Comparison of ENCODE assay signal across 8 mouse cellular contexts in genomic region chr1:191313158-191313557, GRCm38 (mm10). TPM values are rescaled to one million over a fixed set of nuclear protein-coding genes. Genes with fewer than 3 reads are reported as not detected.
DNase-seq lines count a peak whose midpoint lies in the region; ATAC-seq and TF ChIP-seq lines count a peak whose summit lies in the region.

No protein-coding gene starts in this region.

- H3K4me2 ChIP-seq in embryonic facial prominence, embryonic 15.5 days (replicated peaks), result peak overlapping the region; percentile 62
- H3K4me2 ChIP-seq in neural tube, embryonic 12.5 days (replicated peaks), result peak overlapping the region; percentile 59

- TF ChIP-seq CTCF in liver, adult 2 months (IDR thresholded peaks at IDR 0.05; ENCODE audit: low read depth, low read length), result no peak

- WGBS in liver, adult 2 months, result 49% methylated on average over 6 of the region's 6 CpGs
- WGBS in embryonic facial prominence, embryonic 15.5 days, result 59% methylated on average over 6 of the region's 6 CpGs
- 76% methylated on average over 6 of the region's 6 CpGs for WGBS in limb, embryonic 10.5 days
- 82% methylated on average over 6 of the region's 6 CpGs for WGBS in neural tube, embryonic 12.5 days

- no peak for ATAC-seq in embryonic facial prominence, embryonic 15.5 days (ENCODE audit: insufficient number of reproducible peaks, low FRiP score, low TSS enrichment, low read depth)
- ATAC-seq in neural tube, embryonic 12.5 days (ENCODE audit: low FRiP score, low read depth), result no peak

- no peak overlapping the region for H3K4me3 ChIP-seq in liver, adult 2 months (ENCODE audit: insufficient read depth, low read depth, low read length)
- peak overlapping the region; percentile 65 for H3K4me3 ChIP-seq in embryonic facial prominence, embryonic 15.5 days (replicated peaks)
- H3K4me3 ChIP-seq in limb, embryonic 10.5 days, result peak overlapping the region; percentile 62
- H3K4me3 ChIP-seq in neural tube, embryonic 12.5 days, result no peak overlapping the region

- no peaks in the 10 kb centered on the region for H3K79me2 ChIP-seq in liver, adult 2 months (ENCODE audit: control insufficient read depth, insufficient read depth, low read length)

- DNase-seq in liver, adult 2 months (ENCODE audit: extremely low read depth, low read depth, low spot score), result no peak
- DNase-seq in liver, result no peak
- DNase-seq in limb, embryonic 10.5 days (ENCODE audit: low spot score), result no peak
- no peak for DNase-seq in layer of hippocampus, adult 9-10 months (ENCODE audit: low spot score)
- no peak for DNase-seq in yolk sac, embryonic 10.5 days (ENCODE audit: low spot score)
- no peak for DNase-seq in right cerebral cortex, postnatal 36 days (ENCODE audit: low spot score in 2 of 2)

- no peak overlapping the region; the same call in 1 of the 2 replicates for H3K9ac ChIP-seq in liver, adult 2 months (ENCODE audit: low read depth, low read length)
- H3K9ac ChIP-seq in embryonic facial prominence, embryonic 15.5 days, result no peak overlapping the region
- H3K9ac ChIP-seq in neural tube, embryonic 12.5 days, result no peak overlapping the region

- TF ChIP-seq POLR2A in liver, adult 2 months (IDR thresholded peaks at IDR 0.05; ENCODE audit: extremely low read depth, insufficient read depth, low read length), result no peak

- no peaks in the 10 kb centered on the region for H3K9me3 ChIP-seq in embryonic facial prominence, embryonic 15.5 days (replicated peaks)
- H3K9me3 ChIP-seq in limb, embryonic 10.5 days (replicated peaks), result no peaks in the 10 kb centered on the region
- no peaks in the 10 kb centered on the region for H3K9me3 ChIP-seq in neural tube, embryonic 12.5 days

- peak overlapping the region; percentile 55 for H3K27ac ChIP-seq in liver, adult 2 months (replicated peaks; ENCODE audit: insufficient read depth, low read depth, low read length)
- H3K27ac ChIP-seq in embryonic facial prominence, embryonic 15.5 days (replicated peaks), result 0 out of 2 replicates have a peak overlapping the region, but pooled peaks have one; percentile 41
- H3K27ac ChIP-seq in limb, embryonic 10.5 days, result peak overlapping the region; percentile 85; the same call in 1 of the 2 replicates
- H3K27ac ChIP-seq in neural tube, embryonic 12.5 days, result no peak overlapping the region

- no peaks in the 10 kb centered on the region for H3K27me3 ChIP-seq in liver, adult 2 months (ENCODE audit: control insufficient read depth, insufficient read depth, low read length)
- H3K27me3 ChIP-seq in embryonic facial prominence, embryonic 15.5 days, result no peaks in the 10 kb centered on the region
- no peaks in the 10 kb centered on the region for H3K27me3 ChIP-seq in limb, embryonic 10.5 days (ENCODE audit: low read depth, poor library complexity, severe bottlenecking)
- no peaks in the 10 kb centered on the region for H3K27me3 ChIP-seq in neural tube, embryonic 12.5 days (replicated peaks)

- peaks cover 12% of the 10 kb centered on the region; the same call in 1 of the 2 replicates for H3K4me1 ChIP-seq in liver, adult 2 months (ENCODE audit: control insufficient read depth, insufficient read depth, low read length)
- peaks cover 11% of the 10 kb centered on the region for H3K4me1 ChIP-seq in embryonic facial prominence, embryonic 15.5 days
- peaks cover 19% of the 10 kb centered on the region for H3K4me1 ChIP-seq in limb, embryonic 10.5 days
- 0 out of 2 replicates have a peak, but pooled peaks cover 10% of the 10 kb centered on the region for H3K4me1 ChIP-seq in neural tube, embryonic 12.5 days

- H3K36me3 ChIP-seq in liver, adult 2 months (ENCODE audit: control insufficient read depth, insufficient read depth, low read length), result no peaks in the 10 kb centered on the region
- peaks cover 6% of the 10 kb centered on the region; the same call in 1 of the 2 replicates for H3K36me3 ChIP-seq in embryonic facial prominence, embryonic 15.5 days
- H3K36me3 ChIP-seq in limb, embryonic 10.5 days, result peaks cover 5% of the 10 kb centered on the region
- peaks cover 2% of the 10 kb centered on the region; the same call in 1 of the 2 replicates for H3K36me3 ChIP-seq in neural tube, embryonic 12.5 days

RNA-seq across cellular contexts. Expression of gene Nenf, which starts 4.8 kb away (rescaled TPM):
- total RNA-seq in liver, adult 2 months (2014; rRNA removed), result 21.0 and 24.3 TPM in 2 replicates
- 22.2 and 31.5 TPM in 2 replicates for polyA plus RNA-seq in liver, adult 2 months (2012; rRNA removed)
- polyA plus RNA-seq in embryonic facial prominence, embryonic 15.5 days (2015; fragmentation: Nextera tagmentation; extraction: Ambion mirVana), result 106 and 114 TPM in 2 replicates
- polyA plus RNA-seq in limb, embryonic 10.5 days (2016; fragmentation: Nextera tagmentation; extraction: Ambion mirVana), result 50.3 and 53.7 TPM in 2 replicates
- polyA plus RNA-seq in neural tube, embryonic 12.5 days (2016; fragmentation: Nextera tagmentation; extraction: Ambion mirVana), result 81.9 and 85.8 TPM in 2 replicates

RNA-seq across cellular contexts. Expression of gene Tmem206, which starts 12.6 kb away (rescaled TPM):
- total RNA-seq in liver, adult 2 months (2014; rRNA removed), result 1.0 and 1.9 TPM in 2 replicates
- 1.4 and 1.5 TPM in 2 replicates for polyA plus RNA-seq in liver, adult 2 months (2012; rRNA removed)
- polyA plus RNA-seq in embryonic facial prominence, embryonic 15.5 days (2015; fragmentation: Nextera tagmentation; extraction: Ambion mirVana), result 16.6 and 17.9 TPM in 2 replicates
- 25.6 and 27.0 TPM in 2 replicates for polyA plus RNA-seq in limb, embryonic 10.5 days (2016; fragmentation: Nextera tagmentation; extraction: Ambion mirVana)
- 36.2 and 37.2 TPM in 2 replicates for polyA plus RNA-seq in neural tube, embryonic 12.5 days (2016; fragmentation: Nextera tagmentation; extraction: Ambion mirVana)

Comparison
In these comparisons a context has a peak if more than half of its experiments do, and no peak if none do; other contexts are left out.
1. H3K4me3 ChIP-seq: peak in embryonic facial prominence, embryonic 15.5 days (single experiment) and limb, embryonic 10.5 days (single experiment); none in liver, adult 2 months (single experiment) and neural tube, embryonic 12.5 days (single experiment).